Mouse (Mus musculus) thymus, postnatal 0 days (tissue): ENCODE results near the gene Itgb8. TPM values are rescaled to one million over a fixed set of nuclear protein-coding genes. Genes with fewer than 3 reads are reported as not detected.

Experiments
- DNase-seq: peaks from one replicate; pipeline ENCODE4 v3.0.0-alpha.2; 2015; ENCODE audit warnings: low spot score
- polyA plus RNA-seq: library from polyadenylated mRNA; unstranded; fragments of >200 nt; fragmentation: Nextera tagmentation; extraction: Ambion mirVana; gene quantifications from 2 replicates; pipeline ENCODE4 v1.2.1, GENCODE M21; 2015

Itgb8 gene
- polyA plus RNA-seq, 1 experiment from 2014 or later: 0.38 TPM

DNA sequence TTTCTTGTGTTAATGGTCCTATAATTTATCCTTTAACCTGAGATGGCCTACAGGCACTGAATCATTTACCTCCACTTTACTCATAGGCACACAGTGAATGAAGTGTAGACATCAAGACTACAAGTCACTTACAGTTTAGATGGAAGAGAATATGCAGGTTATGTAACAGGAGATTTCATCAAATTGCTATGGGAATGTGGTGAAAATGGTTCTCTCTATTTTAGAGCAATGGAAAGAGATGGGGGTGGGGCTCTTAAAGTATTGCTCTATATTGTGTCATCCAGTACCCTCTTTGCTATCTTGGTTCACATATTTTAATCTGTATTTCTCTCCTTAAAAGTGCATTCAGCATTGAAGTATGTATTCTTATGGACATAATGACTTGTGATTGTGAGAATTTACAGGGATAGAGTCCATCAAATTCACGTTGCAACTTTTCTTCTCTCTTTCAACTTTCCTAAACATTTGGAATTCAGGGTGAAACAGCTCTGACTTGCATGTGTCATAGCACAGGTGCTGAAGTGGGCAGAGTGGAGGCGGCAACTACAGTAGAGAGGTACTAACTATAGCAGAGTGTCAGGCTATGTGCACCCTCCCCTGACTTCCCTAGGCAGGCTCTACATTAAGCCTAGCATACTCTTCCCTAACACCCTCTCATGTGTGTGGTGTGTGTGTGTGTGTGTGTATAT, 29.1 kb downstream of the Itgb8 start:
- DNase-seq: no peak

DNA sequence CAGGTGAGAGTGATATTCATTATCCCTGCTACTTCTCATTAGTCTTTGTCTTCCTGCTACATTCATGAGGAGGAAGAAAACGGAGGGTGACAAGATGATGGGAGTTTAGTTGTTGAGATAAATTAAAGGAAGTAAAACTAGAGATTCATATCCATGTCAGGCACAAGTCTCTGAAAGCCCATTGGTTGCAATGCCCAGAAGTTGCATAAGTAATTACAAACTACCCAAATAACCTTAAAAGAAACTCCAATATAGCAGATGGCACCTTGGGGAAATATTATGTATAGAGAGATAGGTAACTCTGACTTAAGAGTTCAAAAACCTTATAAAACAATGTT, 31.2 kb downstream of the Itgb8 start:
- no peak for DNase-seq

DNA sequence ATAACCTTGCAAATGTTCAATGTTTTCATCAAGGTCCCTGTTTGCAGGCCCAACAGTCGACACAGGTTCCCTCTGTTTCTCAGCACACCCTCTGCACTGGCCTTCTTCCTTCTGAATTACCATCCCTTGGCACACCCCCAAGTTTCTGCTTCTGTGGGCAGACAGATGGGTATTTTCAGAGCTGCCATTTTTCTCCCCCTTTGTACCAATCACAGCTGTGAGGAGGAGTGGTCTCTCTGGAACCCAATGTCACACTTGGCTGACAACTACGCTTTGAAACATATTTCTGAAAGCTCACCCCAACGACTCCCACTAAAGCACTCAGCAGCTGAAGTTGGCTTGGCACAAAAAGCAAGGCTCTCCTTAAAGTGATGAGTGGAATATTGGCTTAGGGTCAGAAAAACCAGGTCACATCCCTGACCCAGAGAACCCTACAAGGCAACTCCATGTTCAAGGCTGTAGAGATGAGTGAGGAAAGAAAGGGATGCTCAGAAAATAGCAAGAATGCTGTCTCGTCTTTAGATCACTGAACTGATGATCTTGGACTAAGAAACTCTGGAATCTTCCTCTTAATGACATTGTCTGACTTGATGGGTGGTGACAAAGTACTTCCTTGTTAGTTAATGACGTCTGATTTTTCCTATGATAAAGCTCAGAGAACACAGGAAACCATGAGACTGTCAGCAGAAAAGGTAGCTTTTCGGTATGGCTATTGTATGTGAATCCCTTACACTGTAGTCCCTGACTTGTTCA, 31.7 kb downstream of the Itgb8 start:
- no peak for DNase-seq

DNA sequence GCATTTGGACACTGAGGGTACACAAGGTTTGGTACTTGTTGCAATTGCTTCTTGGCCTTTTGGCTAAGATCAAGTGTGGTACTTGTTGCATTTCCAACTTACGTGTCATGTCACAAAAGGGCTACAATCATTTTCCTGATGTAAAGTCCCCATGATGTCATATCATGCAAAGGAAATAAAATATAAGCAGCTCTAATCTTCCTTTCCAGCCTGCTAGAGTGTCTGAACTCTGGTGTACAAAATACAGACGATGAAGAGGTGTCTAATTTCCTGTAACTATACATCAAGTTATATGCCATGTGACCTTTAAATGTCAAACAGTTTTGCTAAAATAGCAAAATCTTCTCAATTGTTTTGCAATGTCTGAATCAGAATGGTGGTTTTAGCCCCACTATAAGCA, 34.2 kb downstream of the Itgb8 start:
- DNase-seq: no peak

DNA sequence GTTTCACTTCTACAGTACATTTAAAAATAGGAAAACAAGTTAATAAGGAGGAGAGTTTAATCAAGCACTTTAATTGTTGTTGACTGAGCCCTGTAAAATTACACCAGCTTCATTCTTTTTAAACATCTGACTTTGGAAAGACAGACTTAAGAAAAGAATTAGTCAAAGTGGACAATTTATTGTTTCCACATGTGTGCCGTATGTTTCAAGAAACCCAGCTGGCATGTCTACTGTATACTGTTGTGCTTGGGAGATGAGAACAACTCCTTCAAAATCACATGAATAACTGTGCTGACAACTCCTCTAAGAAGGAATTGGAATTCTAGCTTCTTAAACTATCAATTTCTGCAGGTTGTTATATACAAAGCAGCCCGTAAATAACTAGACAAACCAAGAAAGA, 35.8 kb downstream of the Itgb8 start:
- no peak for DNase-seq

DNA sequence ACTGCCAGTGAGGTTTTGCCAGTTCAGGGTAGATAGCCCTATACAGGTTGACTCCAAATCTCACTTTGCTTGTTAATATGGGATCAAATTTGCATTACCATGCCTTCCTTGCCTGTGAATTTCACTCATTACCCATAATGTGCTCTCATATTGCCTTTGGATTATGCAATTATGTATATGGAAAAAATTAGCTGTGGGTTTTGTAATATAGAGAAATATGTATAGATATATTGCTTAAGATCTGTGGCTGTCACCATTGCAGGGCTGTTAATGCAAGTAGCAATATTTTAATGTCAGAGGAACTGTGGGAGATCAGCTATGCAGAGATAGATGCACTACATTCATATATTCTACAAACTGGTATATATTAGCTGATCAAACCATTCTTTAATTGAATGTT, 43.5 kb downstream of the Itgb8 start:
- DNase-seq: no peak

DNA sequence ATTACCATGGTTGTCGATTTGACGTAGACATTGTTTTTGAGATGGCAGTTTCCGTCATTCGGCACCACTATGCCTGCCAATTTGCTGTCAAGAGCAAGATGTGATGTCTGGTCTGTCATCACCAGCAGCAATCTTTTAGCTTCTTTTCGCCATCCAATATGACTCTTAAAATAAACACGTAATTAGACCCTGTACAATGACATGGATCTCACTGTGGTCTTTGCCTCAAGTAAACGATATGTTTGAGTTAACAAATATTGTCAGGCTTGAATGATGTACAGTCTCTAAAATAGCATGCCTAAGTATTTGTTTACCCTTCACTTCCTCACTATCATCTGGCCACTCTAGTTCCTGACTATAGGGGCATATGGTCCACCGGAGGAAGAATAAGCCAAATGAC, 48.8 kb downstream of the Itgb8 start:
- no peak for DNase-seq

DNA sequence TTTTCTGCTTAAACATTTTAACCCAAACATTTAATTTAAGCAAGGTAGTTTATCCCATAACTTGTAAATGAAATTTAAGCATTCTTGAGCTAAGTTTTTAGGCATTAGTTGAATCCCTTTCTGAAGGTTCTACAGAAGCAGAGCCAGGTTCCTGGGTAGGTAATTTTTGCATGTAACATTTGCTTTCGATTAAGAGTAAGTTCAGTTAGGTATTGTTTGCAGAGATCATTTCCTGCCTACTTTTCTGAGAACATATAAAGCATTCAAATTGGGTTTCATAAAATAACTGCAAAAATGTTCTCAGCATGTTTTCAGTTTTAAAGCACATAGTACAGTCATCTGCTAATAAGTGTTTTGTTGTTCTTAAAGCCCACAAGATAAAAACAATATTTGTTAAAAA, 53.2 kb downstream of the Itgb8 start:
- no peak for DNase-seq

DNA sequence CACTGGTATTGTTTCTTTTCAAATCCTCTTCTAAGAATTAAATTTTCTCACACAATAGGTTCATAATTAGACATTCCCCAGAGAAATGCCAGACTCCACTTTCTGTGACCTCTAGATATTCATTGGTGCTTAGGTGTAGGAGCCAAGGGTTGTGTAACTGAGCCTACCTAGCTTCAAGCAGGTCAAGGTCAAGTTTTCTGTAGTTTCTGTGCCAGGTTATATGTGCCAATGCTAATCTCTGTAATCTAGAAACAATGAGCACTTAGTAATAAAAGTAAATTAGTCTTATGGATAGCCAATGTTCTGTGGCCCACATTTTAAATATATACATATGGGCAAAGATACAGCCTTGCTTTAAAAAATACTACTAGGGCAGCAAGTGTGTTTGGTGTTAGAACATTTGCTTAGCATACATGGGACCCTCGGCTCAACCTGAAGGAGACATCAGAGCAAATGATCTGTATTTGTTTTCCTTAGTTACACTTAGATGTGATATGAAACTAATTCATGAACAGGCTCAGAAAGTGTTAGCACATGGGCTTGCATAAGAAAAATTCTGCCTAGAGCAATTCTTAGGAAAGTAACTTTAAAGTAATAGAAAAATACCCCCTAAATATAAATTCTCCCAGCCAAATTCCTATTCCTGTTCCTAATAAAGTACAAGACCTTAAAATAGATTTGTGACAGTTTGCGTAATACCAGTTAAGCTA, 56.2 kb downstream of the Itgb8 start:
- DNase-seq: no peak

DNA sequence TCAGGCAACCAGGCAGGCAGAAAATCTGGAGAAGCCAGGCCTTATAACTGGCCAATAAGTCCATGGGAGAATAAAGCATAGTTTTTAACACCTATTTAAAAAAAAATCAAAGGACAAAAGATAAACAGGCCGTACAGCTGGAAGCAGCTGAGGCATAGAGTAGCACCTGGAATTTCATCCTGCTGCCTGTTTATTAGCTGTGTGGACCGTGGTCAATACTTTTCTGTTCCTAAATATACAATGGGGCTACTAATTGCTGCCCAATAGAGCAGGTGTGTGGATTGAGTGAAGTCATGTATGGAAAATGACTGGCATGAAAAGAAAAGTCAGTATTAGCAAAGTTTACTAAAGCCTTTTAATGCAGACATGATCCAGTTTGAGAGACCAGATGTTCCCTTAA, 62.6 kb downstream of the Itgb8 start:
- no peak for DNase-seq

DNA sequence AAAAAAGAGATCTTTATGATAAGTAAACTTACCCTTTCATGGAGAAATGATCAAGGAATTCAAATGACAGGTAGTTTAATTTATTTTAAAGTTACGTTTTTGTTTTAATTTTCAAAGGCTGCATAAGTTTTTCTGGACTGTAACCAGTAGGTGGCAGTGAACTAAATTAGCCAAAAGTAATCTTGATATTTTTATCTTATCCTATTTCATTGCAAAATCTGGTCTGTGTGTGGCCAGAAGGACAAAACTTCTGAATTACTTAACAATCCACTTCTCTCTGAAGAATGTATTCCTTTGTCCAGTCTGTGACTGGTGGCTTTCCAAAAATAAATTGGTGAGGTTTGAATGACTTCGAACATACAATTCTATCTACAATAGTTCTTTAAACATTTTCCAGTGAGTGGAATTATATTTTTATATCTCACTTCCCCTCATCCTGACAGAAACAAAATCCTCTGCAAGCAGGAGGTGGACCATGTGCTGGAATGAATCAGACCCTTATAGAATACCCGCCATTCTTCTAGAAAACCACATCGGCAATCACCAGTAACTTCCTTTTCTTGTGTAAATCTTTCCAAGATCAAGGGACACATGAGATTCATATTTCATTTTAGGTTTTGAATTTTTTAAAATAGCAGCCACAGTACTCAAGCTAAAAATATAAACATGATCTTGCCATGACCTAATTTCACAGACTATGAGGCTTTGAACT, 68.6 kb downstream of the Itgb8 start:
- DNase-seq: no peak

DNA sequence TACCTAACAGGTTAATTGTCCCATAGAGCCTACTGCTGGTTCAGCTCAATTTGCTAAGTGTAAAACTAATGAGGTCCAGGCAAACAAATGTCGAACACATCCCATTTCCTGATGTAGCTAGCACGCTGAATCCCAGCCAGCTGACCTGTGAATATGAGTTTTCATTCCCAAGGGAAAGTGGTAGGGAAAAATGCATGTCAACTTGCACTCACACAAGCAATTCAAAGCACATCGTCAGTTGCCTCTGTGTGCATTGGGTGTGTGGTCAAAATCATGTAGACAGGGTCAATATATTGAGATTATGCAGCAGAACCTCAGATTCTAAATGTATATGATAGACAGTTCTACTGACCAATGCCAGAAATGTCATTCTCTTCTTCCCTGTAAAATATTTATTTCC, 69.5 kb downstream of the Itgb8 start:
- DNase-seq: no peak

DNA sequence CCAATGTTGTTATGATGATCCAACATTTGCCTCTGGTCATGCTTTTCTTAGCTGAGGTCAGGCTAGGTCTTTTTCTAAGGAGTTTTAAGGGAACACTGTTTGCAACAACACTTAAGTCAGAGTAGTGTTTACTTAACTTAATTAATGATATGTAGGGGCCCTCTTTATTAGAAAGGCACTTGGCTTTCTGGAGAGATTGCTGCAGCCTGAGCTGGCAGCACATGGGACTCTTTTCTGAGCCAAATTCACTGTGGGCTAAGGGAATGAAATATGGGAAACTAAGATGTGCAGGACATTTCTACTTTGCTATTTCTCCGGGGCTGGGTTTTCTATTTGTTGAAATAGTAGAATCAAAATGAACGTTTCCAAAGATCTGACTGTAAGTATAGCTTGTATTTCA, 73.5 kb downstream of the Itgb8 start:
- DNase-seq: no peak

DNA sequence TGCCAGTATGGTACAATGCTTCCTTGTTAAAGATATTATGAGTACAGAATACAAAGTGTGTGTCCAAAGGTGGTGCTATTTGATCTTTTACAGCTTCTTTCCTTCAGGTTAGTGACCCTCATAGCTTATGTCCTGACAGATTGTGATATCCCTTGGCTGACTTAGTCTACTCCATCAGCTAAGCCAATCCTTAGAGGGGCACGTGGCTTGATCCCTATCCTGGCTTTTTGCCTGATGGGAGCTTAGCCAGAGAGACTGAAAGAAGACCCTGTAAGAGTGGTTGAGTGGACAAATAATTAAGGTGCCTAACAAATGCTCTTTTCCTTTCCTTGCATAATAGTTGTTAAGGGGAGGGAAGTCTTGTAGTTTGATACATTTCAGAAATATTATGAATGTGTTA, 73.9 kb downstream of the Itgb8 start:
- DNase-seq: no peak

DNA sequence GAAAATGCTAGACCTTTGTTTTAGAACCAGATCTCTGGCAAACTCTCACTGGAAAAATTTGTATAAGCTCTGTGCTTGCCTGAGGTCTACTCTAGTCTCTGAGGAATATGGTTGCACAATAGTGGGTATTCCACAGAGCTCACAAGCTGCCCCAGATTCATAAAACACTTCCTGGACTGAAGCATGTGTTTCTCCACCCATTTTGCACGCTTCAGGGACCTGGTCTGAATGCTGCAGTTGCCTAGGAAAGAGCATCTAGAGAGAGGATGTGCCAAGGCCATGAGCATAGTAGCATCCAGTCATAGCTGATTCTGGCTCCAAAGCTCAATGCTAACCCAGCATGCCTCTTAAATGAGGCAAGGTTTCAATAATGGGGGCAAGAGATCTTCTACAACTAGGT, 74.4 kb downstream of the Itgb8 start:
- no peak for DNase-seq

DNA sequence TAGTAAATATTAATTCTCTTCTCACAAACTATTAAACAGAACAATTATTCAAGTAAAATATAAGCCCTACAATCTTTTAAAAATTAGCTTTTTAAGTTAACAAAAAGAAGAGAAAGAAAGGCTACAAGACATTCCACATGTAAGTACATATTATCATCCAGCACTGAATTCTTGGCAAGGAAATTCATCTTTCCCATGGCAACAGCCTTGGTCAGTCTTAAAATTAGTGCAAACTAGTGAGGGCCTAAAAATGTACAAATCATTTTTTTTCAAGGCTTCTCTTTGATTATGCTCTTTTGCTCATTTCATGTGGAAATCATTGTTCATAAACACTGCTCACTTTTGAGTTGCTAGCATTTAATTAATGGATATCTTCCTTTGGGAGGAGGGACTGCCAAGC, 77.8 kb downstream of the Itgb8 start:
- DNase-seq: no peak

DNA sequence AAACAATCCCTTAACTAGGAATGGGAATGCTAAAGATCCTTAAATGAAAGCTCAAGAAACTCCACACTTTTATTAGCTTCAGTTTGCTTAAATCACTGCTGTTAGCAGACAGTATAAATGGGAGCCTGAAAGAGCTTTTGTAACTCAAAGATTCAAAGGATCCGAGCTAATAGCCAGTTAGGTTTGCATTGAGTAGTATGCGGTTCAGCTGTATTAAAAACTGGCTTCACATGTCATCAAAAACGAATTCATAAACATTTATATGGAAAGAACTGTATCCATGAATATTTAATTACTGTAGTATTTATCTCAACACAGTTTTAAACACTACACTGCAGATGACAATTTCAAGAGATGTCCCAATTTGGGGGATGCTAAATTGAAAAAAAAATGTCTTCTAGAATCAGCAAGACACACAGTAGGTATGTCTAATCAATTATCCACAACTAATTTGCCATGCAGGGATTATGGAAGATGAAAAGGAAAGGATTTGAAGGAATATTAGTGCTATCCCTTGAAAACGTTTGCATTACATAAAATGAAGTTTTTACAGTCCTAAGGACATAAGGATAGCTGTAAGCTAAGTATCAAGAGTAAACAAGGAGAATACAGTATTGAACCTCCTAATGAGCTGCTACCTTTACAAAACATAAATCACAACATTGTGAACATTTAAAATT, 79.2 kb downstream of the Itgb8 start:
- no peak for DNase-seq

DNA sequence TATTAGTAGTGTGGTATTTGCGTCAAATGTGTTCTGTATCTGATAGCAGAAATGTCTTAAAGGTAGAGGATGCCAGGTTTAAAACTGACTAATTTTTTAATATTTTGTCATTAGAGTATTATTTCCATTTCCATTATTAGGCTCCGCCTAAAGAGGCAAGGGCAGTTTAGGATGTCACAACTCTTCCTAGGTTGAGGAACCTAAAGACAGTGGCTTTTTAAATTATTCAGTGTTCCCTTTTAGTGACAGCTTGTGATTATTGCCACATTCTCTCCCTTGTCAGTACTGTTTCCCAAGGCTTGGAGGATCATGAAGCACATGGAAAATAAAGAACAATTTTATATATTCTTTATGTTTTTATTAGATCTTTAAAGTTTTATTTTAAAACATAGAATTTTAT, 80.9 kb downstream of the Itgb8 start:
- no peak for DNase-seq

DNA sequence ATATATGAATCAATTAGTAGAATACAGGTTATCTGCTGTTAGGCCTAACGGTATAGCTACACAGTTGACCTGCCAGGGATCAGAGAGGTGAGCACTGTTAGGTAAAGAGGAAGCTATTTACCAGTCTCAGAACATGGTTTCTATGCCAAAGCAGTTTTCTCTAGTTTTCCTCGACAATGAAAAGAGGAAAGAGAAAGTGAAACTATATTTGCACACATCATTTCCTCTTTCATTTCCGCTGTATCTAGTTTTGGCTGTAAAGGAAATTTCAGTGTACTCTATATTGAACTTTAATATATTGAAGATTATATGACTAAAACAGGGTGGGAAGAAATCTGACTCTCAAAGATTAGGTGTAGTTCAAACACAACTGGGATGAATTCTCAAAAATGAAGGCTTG, 81.5 kb downstream of the Itgb8 start:
- peak; percentile 64 for DNase-seq

DNA sequence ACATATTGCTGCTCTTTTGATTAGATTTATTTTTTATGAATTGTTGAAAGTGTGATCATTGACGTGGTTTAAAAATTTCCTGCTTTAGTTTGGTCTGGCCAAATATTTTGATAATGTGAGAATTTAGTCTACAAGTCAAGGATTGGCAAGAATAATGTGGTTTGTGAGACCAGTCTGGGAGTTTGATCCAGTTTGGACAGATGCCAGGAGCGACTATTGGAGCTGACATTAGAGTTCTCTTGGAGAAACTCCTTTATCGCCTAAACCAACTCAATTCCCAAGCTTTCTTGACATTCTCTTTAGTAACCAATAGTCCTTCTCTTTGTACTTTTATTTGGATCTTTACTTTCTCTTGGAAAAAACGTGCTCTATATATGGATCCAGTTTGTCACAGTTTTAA, 83.0 kb downstream of the Itgb8 start:
- DNase-seq: no peak

DNA sequence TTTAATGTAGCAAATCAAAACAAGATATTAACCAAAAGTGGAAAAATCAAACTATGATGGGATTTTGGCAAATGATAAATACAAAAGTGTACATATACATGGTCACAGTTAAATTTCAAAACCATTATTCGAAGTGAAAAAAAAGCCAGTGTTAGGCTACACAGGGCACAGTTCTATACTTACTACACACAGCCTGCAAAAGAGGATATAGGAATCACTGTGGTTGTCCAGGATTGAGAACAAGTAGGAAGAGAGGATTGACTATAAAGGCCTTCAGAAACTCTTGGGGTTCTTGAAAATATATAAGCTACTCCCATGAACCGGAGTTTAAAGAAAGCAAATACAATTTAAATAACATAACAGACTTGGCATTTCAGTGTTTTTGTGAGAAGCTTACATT, 87.6 kb downstream of the Itgb8 start:
- DNase-seq: no peak

DNA sequence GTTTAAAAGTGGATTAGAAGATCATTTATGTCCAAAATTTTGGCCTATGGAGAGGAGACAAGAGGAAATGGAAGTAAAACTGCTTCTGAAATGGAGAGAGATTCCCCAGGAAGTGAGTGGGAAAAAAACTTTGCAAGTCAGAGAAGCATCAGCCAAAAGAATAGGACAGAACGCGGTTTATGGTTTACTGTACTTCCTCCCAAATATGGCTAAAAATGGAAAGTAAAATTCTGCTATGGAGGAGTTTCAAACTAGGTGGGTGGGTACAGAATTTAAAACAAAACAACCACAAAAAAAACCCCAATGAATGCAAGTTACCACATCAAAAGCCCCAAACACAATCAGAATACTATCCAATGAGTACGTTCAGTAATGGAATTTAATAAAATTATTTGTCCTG, 90.8 kb downstream of the Itgb8 start:
- no peak for DNase-seq
